Mouse (Mus musculus) ES-E14 (cell line): ENCODE measurements around the gene Tspoap1. TPM values are rescaled to one million over a fixed set of nuclear protein-coding genes. Genes with fewer than 3 reads are reported as not detected.

Experiments
- DNase-seq: peaks from one replicate; pipeline ENCODE4 v3.0.0-alpha.2; 2013; ENCODE audit warnings: low read depth, low spot score
- H3K27ac ChIP-seq: 2 replicates; pipeline ENCODE4 v1.5.1; 2012; ENCODE audit warnings: low read depth, mild to moderate bottlenecking, low read length, moderate library complexity, mixed read lengths; ENCODE audit not compliant: poor library complexity, insufficient read depth, severe bottlenecking
- H3K36me3 ChIP-seq: 2 replicates; pipeline ENCODE4 v1.6.1; 2012; ENCODE audit warnings: mild to moderate bottlenecking, low read length, moderate library complexity, mixed read lengths; ENCODE audit not compliant: control insufficient read depth, poor library complexity, insufficient read depth, severe bottlenecking
- H3K4me1 ChIP-seq, 2 experiments: fragments of 150-350 bp in 1 of 2; sonication (generic) in 1 of 2; 2 replicates each; pipeline ENCODE4 v1.6.1; 2012; ENCODE audit warnings: low read length in 2 of 2, mild to moderate bottlenecking in 1 of 2, mixed read lengths in 1 of 2; ENCODE audit not compliant: control insufficient read depth in 2 of 2, insufficient read depth in 2 of 2, poor library complexity in 1 of 2
- H3K4me3 ChIP-seq, 2 experiments: fragments of 150-350 bp in 1 of 2; sonication (generic) in 1 of 2; 2 replicates each; pipeline ENCODE4 v1.5.1; 2012; ENCODE audit warnings: low read length in 2 of 2, low read depth in 1 of 2, mild to moderate bottlenecking in 1 of 2, mixed read lengths in 1 of 2; ENCODE audit not compliant: insufficient read depth in 1 of 2, poor library complexity in 1 of 2, severe bottlenecking in 1 of 2
- H3K9ac ChIP-seq: 2 replicates; pipeline ENCODE4 v1.6.1; 2012; ENCODE audit warnings: low read depth, mild to moderate bottlenecking, low read length, mixed read lengths; ENCODE audit not compliant: poor library complexity, insufficient read depth, severe bottlenecking
- H3K9me3 ChIP-seq: fragments of 150-350 bp; sonication (generic); 2 replicates; pipeline ENCODE4 v1.6.1; 2012; ENCODE audit warnings: low read depth, mild to moderate bottlenecking, low read length; ENCODE audit not compliant: control insufficient read depth, insufficient read depth
- CHD2 ChIP-seq: IDR thresholded peaks from 2 replicates; pipeline ENCODE4 v1.6.1; 2014; ENCODE audit warnings: mild to moderate bottlenecking, low read depth, low read length, inconsistent platforms
- HCFC1 ChIP-seq: IDR thresholded peaks from 2 replicates; pipeline ENCODE4 v1.6.1; 2012; ENCODE audit warnings: low read length, inconsistent platforms, borderline replicate concordance; ENCODE audit not compliant: insufficient read depth
- MAFK ChIP-seq: IDR thresholded peaks from 2 replicates; pipeline ENCODE4 v1.6.1; 2014; ENCODE audit warnings: mild to moderate bottlenecking, low read depth, low read length, inconsistent platforms; ENCODE audit not compliant: insufficient read depth
- ZC3H11A ChIP-seq: IDR thresholded peaks from 2 replicates; pipeline ENCODE4 v1.6.1; 2012; ENCODE audit warnings: low read depth, mild to moderate bottlenecking, inconsistent platforms, low read length, borderline replicate concordance
- ZNF384 ChIP-seq: IDR thresholded peaks from 2 replicates; pipeline ENCODE4 v1.6.1; 2012; ENCODE audit warnings: low read depth, low read length, inconsistent platforms
- in situ Hi-C, 2 experiments: fragments of 600-800 bp; cut with MboI; formaldehyde crosslinking; loops; one replicate each; pipeline ENCODE4 v1.15.1; 2025; ENCODE audit warnings: low sequenced_read_pairs in 2 of 2, inconsistent platforms in 1 of 2; ENCODE audit not compliant: unreplicated experiment in 2 of 2
- total RNA-seq: library from RNA; depleted of rRNA; stranded (reverse); fragments of 300-350 nt; gene quantifications from 2 replicates; pipeline ENCODE4 v1.2.3, GENCODE M21; 2012

The Tspoap1 gene
- total RNA-seq, 1 experiment: 1.8 TPM

DNA sequence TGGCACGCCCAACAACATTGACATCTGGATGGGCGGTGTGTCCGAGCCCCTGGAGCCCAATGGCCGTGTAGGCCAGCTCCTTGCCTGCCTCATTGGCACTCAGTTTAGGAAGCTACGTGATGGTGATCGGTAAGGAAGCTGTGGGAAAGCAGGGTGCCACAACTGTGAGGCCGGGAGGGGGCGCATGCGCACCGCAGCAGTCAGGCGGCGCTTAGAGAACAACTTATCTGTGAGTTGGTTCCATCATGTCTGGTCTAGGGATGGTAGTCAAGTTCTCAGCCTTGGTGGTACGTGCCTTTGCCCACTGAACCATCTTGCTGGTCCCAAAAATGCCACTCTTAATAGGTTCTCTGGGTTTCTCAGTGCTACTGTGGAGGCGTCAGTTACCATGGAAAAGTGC lies 42.3 kb downstream of the Tspoap1 start:
- no peaks in the 10 kb centered on the region for H3K36me3 ChIP-seq
- in situ Hi-C loops: no loop called here
- H3K27ac ChIP-seq: no peak overlapping the region
- H3K4me3 ChIP-seq: peak overlapping the region; percentile 56 to 57
- H3K9ac ChIP-seq: peak overlapping the region; percentile 64
- 0 out of 4 replicates have a peak, but pooled peaks cover 0 to 5% of the 10 kb centered on the region in 2 experiments for H3K4me1 ChIP-seq
- DNase-seq: peak; percentile 48
- H3K9me3 ChIP-seq: no peaks in the 10 kb centered on the region
- TF ChIP-seq ZNF384: no peak
- TF ChIP-seq ZC3H11A: no peak

DNA sequence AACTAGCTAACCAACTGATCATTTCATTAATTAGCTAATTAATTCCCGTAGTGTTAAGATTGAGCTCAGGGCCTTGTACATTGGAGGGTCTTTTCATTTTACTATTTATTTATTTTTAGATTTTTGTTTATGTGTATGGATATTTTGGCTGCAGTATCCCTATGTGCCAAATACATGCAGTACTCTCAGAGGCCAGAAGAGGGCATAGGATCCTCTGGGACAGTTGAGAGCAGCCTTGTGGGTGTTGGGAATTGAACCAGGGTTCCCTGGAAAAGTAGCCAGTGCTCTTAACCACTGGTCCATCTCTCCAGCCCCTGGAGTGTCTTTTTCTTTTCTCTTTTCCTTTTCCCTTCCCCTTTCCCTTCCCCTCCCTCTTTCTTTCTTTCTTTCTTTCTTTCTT lies 45.1 kb downstream of the Tspoap1 start:
- DNase-seq: peak; percentile 55
- H3K36me3 ChIP-seq: no peaks in the 10 kb centered on the region
- TF ChIP-seq ZNF384: no peak
- TF ChIP-seq ZC3H11A: 0 out of 2 replicates have a peak, but pooled peaks have one; percentile 39
- in situ Hi-C loops: no loop called here
- H3K4me3 ChIP-seq: no peak overlapping the region
- H3K27ac ChIP-seq: no peak overlapping the region
- 0 out of 4 replicates have a peak, but pooled peaks cover 0 to 5% of the 10 kb centered on the region in 2 experiments for H3K4me1 ChIP-seq
- no peaks in the 10 kb centered on the region for H3K9me3 ChIP-seq
- no peak overlapping the region for H3K9ac ChIP-seq

GRCm38 (mm10) chr11:87807433-87807832 lies 47.1 kb downstream of the Tspoap1 start:
- in situ Hi-C loops: no loop called here
- no peak for TF ChIP-seq CHD2
- no peak for TF ChIP-seq ZNF384
- no peak for TF ChIP-seq MAFK
- TF ChIP-seq ZC3H11A: no peak
- TF ChIP-seq HCFC1: no peak

GRCm38 (mm10) chr11:87808236-87808635 lies 47.9 kb downstream of the Tspoap1 start:
- Histone ChIP-seq H3K4me1 (no peaks in the 10 kb centered on the region), H3K9me3 (no peaks in the 10 kb centered on the region), H3K4me3 (no peak overlapping the region), H3K9ac (no peak overlapping the region), H3K36me3 (no peaks in the 10 kb centered on the region), H3K27ac (no peak overlapping the region)
- in situ Hi-C loops: no loop called here
- DNase-seq: no peak
- TF ChIP-seq ZC3H11A (no peak), MAFK (no peak), HCFC1 (no peak), ZNF384 (no peak)

More at GRCm38 (mm10) chr11:87807433-87807832, 47.1 kb downstream of the Tspoap1 start:
- Histone ChIP-seq H3K4me3 (no peak overlapping the region), H3K9me3 (no peaks in the 10 kb centered on the region), H3K36me3 (no peaks in the 10 kb centered on the region), H3K4me1 (0 out of 4 replicates have a peak, but pooled peaks cover 0 to under 1% of the 10 kb centered on the region in 2 experiments), H3K9ac (no peak overlapping the region), H3K27ac (no peak overlapping the region)
- no peak for DNase-seq

DNA sequence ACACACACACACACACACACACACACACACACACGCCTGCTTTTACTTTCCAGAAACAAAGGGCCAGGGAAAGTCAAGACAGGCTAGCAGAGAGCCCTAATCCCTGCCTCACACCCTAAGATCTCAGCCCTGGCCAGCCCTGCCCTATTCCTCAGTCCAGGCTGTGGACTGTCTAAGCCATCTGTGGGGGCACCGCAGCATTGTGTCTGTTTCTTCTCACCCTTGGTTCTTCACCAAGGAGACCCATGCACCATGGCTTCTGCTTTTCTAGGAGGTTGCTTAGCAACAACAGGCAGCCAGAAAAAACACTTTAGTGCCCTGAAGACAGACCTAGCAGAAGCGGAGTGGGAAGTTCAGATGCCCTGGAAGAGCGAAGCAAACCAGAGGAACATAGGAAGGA lies 51.1 kb downstream of the Tspoap1 start:
- no peak for DNase-seq
- TF ChIP-seq ZC3H11A (no peak), CHD2 (no peak), MAFK (no peak), ZNF384 (no peak), HCFC1 (no peak)
- Histone ChIP-seq H3K4me3 (no peak overlapping the region), H3K9me3 (no peaks in the 10 kb centered on the region), H3K36me3 (no peaks in the 10 kb centered on the region), H3K27ac (no peak overlapping the region), H3K9ac (no peak overlapping the region), H3K4me1 (0 out of 4 replicates have a peak, but pooled peaks cover 0 to 3% of the 10 kb centered on the region in 2 experiments)
- in situ Hi-C loops: no loop called here
